Mouse (Mus musculus): Measurements from ENCODE around the gene Hsd11b2. TPM values are rescaled to one million over a fixed set of nuclear protein-coding genes. Genes with fewer than 3 reads are reported as not detected.
A peak's percentile ranks its signal among the peaks of the same experiment; 100 is the strongest.

Gene Hsd11b2
- 0.46 and 0.90 TPM in 2 replicates for polyA plus RNA-seq (2012; rRNA removed)

- peaks cover 3% of the 10 kb centered on the region; the same call in 1 of the 2 replicates for H3K27me3 ChIP-seq (ENCODE audit: control insufficient read depth, insufficient read depth, low read length)
- WGBS = 1% methylated on average over 66 of the region's 68 CpGs
- TF ChIP-seq CTCF (IDR thresholded peaks at IDR 0.05; ENCODE audit: borderline replicate concordance, control insufficient read depth, extremely low read depth, insufficient read depth, low read length, poor library complexity) (no peak), POLR2A (IDR thresholded peaks at IDR 0.05; ENCODE audit: control insufficient read depth, extremely low read depth, insufficient read depth, low read length, poor library complexity) (no peak)
- H3K36me3 ChIP-seq (ENCODE audit: control insufficient read depth, insufficient read depth, low read length) = no peaks in the 10 kb centered on the region
- peak within 1 kb of the TSS; percentile 38 for H3K4me3 ChIP-seq (ENCODE audit: control insufficient read depth, insufficient read depth, low read length)
- peak; percentile 35 for DNase-seq
- peaks cover 10% of the 10 kb centered on the region; the same call in 1 of the 2 replicates for H3K4me1 ChIP-seq (replicated peaks; ENCODE audit: control insufficient read depth, insufficient read depth, low read length)
- H3K27ac ChIP-seq (ENCODE audit: control insufficient read depth, insufficient read depth, low read length) = no peak within 1 kb of the TSS
Measured at GRCm38 (mm10) chr8:105518436-105519313, at the start of gene Hsd11b2. Hsd11b2 (plus strand) TSS chr8:105518755.

GRCm38 (mm10) chr8:105469041-105469695 lies 49.4 kb upstream of the Hsd11b2 start:
- DNase-seq = no peak
- H3K4me1 ChIP-seq (replicated peaks; ENCODE audit: control insufficient read depth, insufficient read depth, low read length) = 0 out of 2 replicates have a peak, but pooled peaks cover 5% of the 10 kb centered on the region
- no peak overlapping the region for H3K4me3 ChIP-seq (ENCODE audit: control insufficient read depth, insufficient read depth, low read length)
- TF ChIP-seq CTCF (IDR thresholded peaks at IDR 0.05; ENCODE audit: borderline replicate concordance, control insufficient read depth, extremely low read depth, insufficient read depth, low read length, poor library complexity) = no peak
- no peak for TF ChIP-seq POLR2A (IDR thresholded peaks at IDR 0.05; ENCODE audit: control insufficient read depth, extremely low read depth, insufficient read depth, low read length, poor library complexity)
- no peaks in the 10 kb centered on the region for H3K36me3 ChIP-seq (ENCODE audit: control insufficient read depth, insufficient read depth, low read length)
- no peaks in the 10 kb centered on the region for H3K27me3 ChIP-seq (ENCODE audit: control insufficient read depth, insufficient read depth, low read length)
- H3K27ac ChIP-seq (ENCODE audit: control insufficient read depth, insufficient read depth, low read length) = no peak overlapping the region
- WGBS = 71% methylated on average over 6 of the region's 6 CpGs

GRCm38 (mm10) chr8:105469816-105470215 lies 48.7 kb upstream of the Hsd11b2 start:
- Histone ChIP-seq H3K36me3 (ENCODE audit: control insufficient read depth, insufficient read depth, low read length) (no peaks in the 10 kb centered on the region), H3K4me1 (replicated peaks; ENCODE audit: control insufficient read depth, insufficient read depth, low read length) (0 out of 2 replicates have a peak, but pooled peaks cover 9% of the 10 kb centered on the region), H3K27me3 (ENCODE audit: control insufficient read depth, insufficient read depth, low read length) (no peaks in the 10 kb centered on the region), H3K4me3 (ENCODE audit: control insufficient read depth, insufficient read depth, low read length) (no peak overlapping the region), H3K27ac (ENCODE audit: control insufficient read depth, insufficient read depth, low read length) (no peak overlapping the region)
- WGBS = 80% methylated on average over 5 of the region's 5 CpGs
- TF ChIP-seq CTCF (IDR thresholded peaks at IDR 0.05; ENCODE audit: borderline replicate concordance, control insufficient read depth, extremely low read depth, insufficient read depth, low read length, poor library complexity) = no peak
- TF ChIP-seq POLR2A (IDR thresholded peaks at IDR 0.05; ENCODE audit: control insufficient read depth, extremely low read depth, insufficient read depth, low read length, poor library complexity) = no peak
- no peak for DNase-seq

- H3K4me1 ChIP-seq (replicated peaks; ENCODE audit: control insufficient read depth, insufficient read depth, low read length) = 0 out of 2 replicates have a peak, but pooled peaks cover 9% of the 10 kb centered on the region
- 78% methylated on average over 5 of the region's 5 CpGs for WGBS
- TF ChIP-seq POLR2A (IDR thresholded peaks at IDR 0.05; ENCODE audit: control insufficient read depth, extremely low read depth, insufficient read depth, low read length, poor library complexity) (no peak), CTCF (IDR thresholded peaks at IDR 0.05; ENCODE audit: borderline replicate concordance, control insufficient read depth, extremely low read depth, insufficient read depth, low read length, poor library complexity) (no peak)
Measured at GRCm38 (mm10) chr8:105470262-105470661, 48.3 kb upstream of the Hsd11b2 start.

GRCm38 (mm10) chr8:105470681-105471313 lies 47.8 kb upstream of the Hsd11b2 start:
- 0 out of 2 replicates have a peak, but pooled peaks cover 9% of the 10 kb centered on the region for H3K4me1 ChIP-seq (replicated peaks; ENCODE audit: control insufficient read depth, insufficient read depth, low read length)
- TF ChIP-seq POLR2A (IDR thresholded peaks at IDR 0.05; ENCODE audit: control insufficient read depth, extremely low read depth, insufficient read depth, low read length, poor library complexity) (no peak), CTCF (IDR thresholded peaks at IDR 0.05; ENCODE audit: borderline replicate concordance, control insufficient read depth, extremely low read depth, insufficient read depth, low read length, poor library complexity) (no peak)
- no peaks in the 10 kb centered on the region for H3K27me3 ChIP-seq (ENCODE audit: control insufficient read depth, insufficient read depth, low read length)
- WGBS = 36% methylated on average over 11 of the region's 11 CpGs
- no peak for DNase-seq
- no peak overlapping the region for H3K4me3 ChIP-seq (ENCODE audit: control insufficient read depth, insufficient read depth, low read length)
- H3K27ac ChIP-seq (ENCODE audit: control insufficient read depth, insufficient read depth, low read length) = no peak overlapping the region
- no peaks in the 10 kb centered on the region for H3K36me3 ChIP-seq (ENCODE audit: control insufficient read depth, insufficient read depth, low read length)

More at GRCm38 (mm10) chr8:105470262-105470661, 48.3 kb upstream of the Hsd11b2 start:
- Histone ChIP-seq H3K36me3 (ENCODE audit: control insufficient read depth, insufficient read depth, low read length) (no peaks in the 10 kb centered on the region), H3K27me3 (ENCODE audit: control insufficient read depth, insufficient read depth, low read length) (no peaks in the 10 kb centered on the region), H3K27ac (ENCODE audit: control insufficient read depth, insufficient read depth, low read length) (no peak overlapping the region), H3K4me3 (ENCODE audit: control insufficient read depth, insufficient read depth, low read length) (no peak overlapping the region)
- no peak for DNase-seq

All from thymus, adult 2 months (tissue).